Mouse (Mus musculus) stomach, embryonic 14.5 days (tissue): ENCODE measurements at regions not wholly inside any gene's neighbourhood (a gene's known extent, or its start where the extent isn't known, plus 50 kb on each side); places are given as distances from the start of the nearest gene placed in this dataset.

Experiments used
- ATAC-seq: fragments of 200-750 bp; cut with Nextera tagmentation; 2 replicates; pipeline ENCODE4 v1.8.0; 2017; ENCODE audit warnings: low read depth, moderate TSS enrichment; ENCODE audit not compliant: insufficient number of reproducible peaks, insufficient read depth, low FRiP score
- H3K27ac ChIP-seq: fragments of 300-500 bp; sonication (generic); 2 replicates; pipeline ENCODE4 v1.5.1; 2014; ENCODE audit warnings: mild to moderate bottlenecking, low read length, moderate library complexity, mixed read lengths
- H3K27me3 ChIP-seq: fragments of 300-500 bp; sonication (generic); 2 replicates; pipeline ENCODE4 v1.6.1; 2014; ENCODE audit warnings: low read length, control low read depth, mixed read lengths; ENCODE audit not compliant: control insufficient read depth, insufficient read depth
- H3K36me3 ChIP-seq: fragments of 300-500 bp; sonication (generic); 2 replicates; pipeline ENCODE4 v1.6.1; 2014; ENCODE audit warnings: mild to moderate bottlenecking, control low read depth, low read length, moderate library complexity, mixed read lengths; ENCODE audit not compliant: control insufficient read depth, insufficient read depth
- H3K4me1 ChIP-seq: fragments of 300-500 bp; sonication (generic); 2 replicates; pipeline ENCODE4 v1.6.1; 2014; ENCODE audit warnings: low read length, control low read depth, mixed read lengths; ENCODE audit not compliant: control insufficient read depth, insufficient read depth
- H3K4me2 ChIP-seq: fragments of 300-500 bp; sonication (generic); replicated peaks from 2 replicates; pipeline ENCODE4 v1.6.1; 2014; ENCODE audit warnings: low read depth, low read length, control low read depth
- H3K4me3 ChIP-seq: fragments of 300-500 bp; sonication (generic); 2 replicates; pipeline ENCODE4 v1.5.1; 2014; ENCODE audit warnings: low read depth, low read length, control low read depth
- H3K9ac ChIP-seq: fragments of 300-500 bp; sonication (generic); replicated peaks from 2 replicates; pipeline ENCODE4 v1.6.1; 2014; ENCODE audit warnings: low read depth, mild to moderate bottlenecking, control low read depth, low read length, moderate library complexity, mixed read lengths
- H3K9me3 ChIP-seq: fragments of 300-500 bp; sonication (generic); 2 replicates; pipeline ENCODE4 v1.6.1; 2016; ENCODE audit warnings: low read depth, low read length, control low read depth; ENCODE audit not compliant: control insufficient read depth
- WGBS: fragments of 180-500 bp; shearing (Covaris S2); extraction: QIAGEN DNeasy Blood & Tissue Kit; methylation state at CpG from one replicate; pipeline ENCODE4 v1.1.7; 2014; 5-methylcytosine and 5-hydroxymethylcytosine counted together

DNA sequence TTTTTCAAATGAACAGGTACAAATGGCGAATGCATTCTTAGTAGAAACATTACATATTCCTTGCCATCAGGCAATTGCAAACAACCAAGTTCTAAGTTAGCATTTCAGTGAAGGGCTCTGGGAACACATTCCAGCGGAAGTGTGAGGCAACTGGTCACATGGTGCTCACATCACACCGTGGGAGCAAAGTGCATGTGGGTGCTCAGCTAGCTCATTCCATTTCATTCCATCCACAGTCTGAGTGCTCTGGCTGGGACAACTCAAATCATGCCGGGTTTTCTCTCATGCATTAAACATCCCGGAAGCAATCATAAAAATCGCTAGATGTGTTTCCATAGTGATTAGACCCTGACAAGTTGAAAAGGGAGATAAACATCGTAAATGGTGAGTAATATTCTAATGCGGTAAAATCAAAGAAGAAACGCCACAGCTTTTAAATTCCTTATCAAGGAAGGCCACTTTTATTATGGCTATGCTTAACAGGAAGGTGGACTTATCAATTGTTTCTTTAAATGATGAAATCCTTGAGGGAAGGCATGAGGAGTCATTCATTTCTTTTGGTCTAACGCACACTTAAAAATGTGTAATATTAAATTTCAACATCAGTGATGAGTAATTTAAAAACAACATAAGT is 104.1 kb downstream of the Rassf9 start:
- Histone ChIP-seq H3K9ac (no peak overlapping the region), H3K27me3 (no peaks in the 10 kb centered on the region), H3K4me1 (no peaks in the 10 kb centered on the region), H3K4me3 (no peak overlapping the region), H3K27ac (no peak overlapping the region), H3K36me3 (no peaks in the 10 kb centered on the region), H3K4me2 (no peak overlapping the region), H3K9me3 (no peaks in the 10 kb centered on the region)
- WGBS, result 85% methylated on average over 10 of the region's 10 CpGs
- ATAC-seq, result no peak
